Mouse (Mus musculus): ENCODE measurements around the gene Prss47.

Prss47 gene

GRCm38 (mm10) chr13:65052660-65053059 lies at the start of gene Prss47:
Gene Prss47, minus strand, starts transcription at chr13:65052760.
- no peak for DNase-seq (ENCODE audit: low spot score)

GRCm38 (mm10) chr13:65101232-65101631 lies 48.7 kb upstream of the Prss47 start:
- no peak for DNase-seq (ENCODE audit: low spot score)

GRCm38 (mm10) chr13:65100678-65101077 lies 48.1 kb upstream of the Prss47 start:
- no peak for DNase-seq (ENCODE audit: low spot score)

GRCm38 (mm10) chr13:65097018-65097417 lies 44.5 kb upstream of the Prss47 start:
- no peak for DNase-seq (ENCODE audit: low spot score)

- DNase-seq (ENCODE audit: low spot score): no peak
Measured at GRCm38 (mm10) chr13:65095923-65096322, 43.4 kb upstream of the Prss47 start.

GRCm38 (mm10) chr13:65069969-65070368 lies 17.4 kb upstream of the Prss47 start:
- DNase-seq (ENCODE audit: low spot score): no peak

GRCm38 (mm10) chr13:65035057-65035456 lies 17.5 kb downstream of the Prss47 start:
- DNase-seq (ENCODE audit: low spot score): no peak

GRCm38 (mm10) chr13:65032758-65033157 lies 19.8 kb downstream of the Prss47 start, which contains the start of gene Spata31d1c:
Gene Spata31d1c, plus strand, starts transcription at chr13:65033058.
- no peak for DNase-seq (ENCODE audit: low spot score)

- DNase-seq (ENCODE audit: low spot score): no peak
Measured at GRCm38 (mm10) chr13:65011052-65011738, 41.4 kb downstream of the Prss47 start.

GRCm38 (mm10) chr13:65007971-65008370 lies 44.6 kb downstream of the Prss47 start:
- DNase-seq (ENCODE audit: low spot score): no peak

- DNase-seq (ENCODE audit: low spot score): no peak
Measured at GRCm38 (mm10) chr13:65006760-65007159, 45.8 kb downstream of the Prss47 start.

- DNase-seq (ENCODE audit: low spot score): peak; percentile 2
Measured at GRCm38 (mm10) chr13:65005414-65005813, 47.1 kb downstream of the Prss47 start.
